In genomic region chr4:29074851-29075250, GRCm38 (mm10) we compare ENCODE assay signal across 23 mouse cellular contexts.
A peak's percentile ranks its signal among the peaks of the same experiment; 100 is the strongest.
DNase-seq lines count a peak whose midpoint lies in the region; ATAC-seq and TF ChIP-seq lines count a peak whose summit lies in the region.
"Had no signal": no experiment of that assay in that cellular context is flagged by ENCODE, and none has a peak within 500 bp of the region (broad histone marks: within the 10 kb centered on the region; RNA-seq: fewer than 3 reads in every experiment).

No protein-coding gene starts in this region.

- WGBS in forebrain, embryonic 14.5 days: 72% methylated on average over 3 of the region's 3 CpGs
- 87% methylated on average over 3 of the region's 3 CpGs for WGBS in forebrain, embryonic 10.5 days
- 40% methylated on average over 3 of the region's 3 CpGs for WGBS in kidney, postnatal 0 days
- 56% methylated on average over 3 of the region's 3 CpGs for WGBS in liver, embryonic 11.5 days

- no peak overlapping the region for H3K4me2 ChIP-seq in forebrain, embryonic 14.5 days (ENCODE audit: low read length)
- no peak overlapping the region for H3K4me2 ChIP-seq in kidney, postnatal 0 days (ENCODE audit: low read length)
- no peak overlapping the region for H3K4me2 ChIP-seq in liver, embryonic 11.5 days
- H3K4me2 ChIP-seq: embryonic facial prominence, embryonic 12.5 days; forebrain, embryonic 12.5 days; forebrain, embryonic 15.5 days had no signal

- H3K9me3 ChIP-seq in forebrain, embryonic 14.5 days (replicated peaks; ENCODE audit: control insufficient read depth, low read length): no peaks in the 10 kb centered on the region
- peaks cover 4% of the 10 kb centered on the region; the same call in 1 of the 2 replicates for H3K9me3 ChIP-seq in forebrain, embryonic 10.5 days
- no peaks in the 10 kb centered on the region for H3K9me3 ChIP-seq in kidney, postnatal 0 days (replicated peaks; ENCODE audit: low read length)
- no peaks in the 10 kb centered on the region for H3K9me3 ChIP-seq in liver, embryonic 11.5 days (ENCODE audit: control insufficient read depth, low read length)
- H3K9me3 ChIP-seq: embryonic facial prominence, embryonic 10.5 days; embryonic facial prominence, embryonic 12.5 days; forebrain, embryonic 12.5 days; forebrain, embryonic 15.5 days had no signal

- H3K27me3 ChIP-seq in forebrain, embryonic 14.5 days (replicated peaks; ENCODE audit: control insufficient read depth, insufficient read depth, low read length): no peaks in the 10 kb centered on the region
- H3K27me3 ChIP-seq in forebrain, embryonic 10.5 days (ENCODE audit: poor library complexity, severe bottlenecking): peaks cover 18% of the 10 kb centered on the region
- no peaks in the 10 kb centered on the region for H3K27me3 ChIP-seq in kidney, postnatal 0 days (ENCODE audit: insufficient read depth, low read length)
- no peaks in the 10 kb centered on the region for H3K27me3 ChIP-seq in liver, embryonic 11.5 days (replicated peaks; ENCODE audit: control insufficient read depth, insufficient read depth, low read length)
- H3K27me3 ChIP-seq: embryonic facial prominence, embryonic 12.5 days; forebrain, embryonic 15.5 days; Patski had no signal

- DNase-seq in forebrain, embryonic 14.5 days (ENCODE audit: low spot score): peak; percentile 10
- DNase-seq in forebrain, embryonic 10.5 days (ENCODE audit: extremely low spot score, low spot score): no peak
- DNase-seq in kidney, postnatal 0 days (ENCODE audit: low spot score): peak; percentile 30
- no peak for DNase-seq in kidney, adult 8-10 months
- peak; percentile 48 for DNase-seq in kidney, postnatal 14 days
- no peak for DNase-seq in kidney, adult 11 months
- DNase-seq in 416B (ENCODE audit: low read depth): peak; percentile 21
- no peak for DNase-seq in liver, embryonic 11.5 days (ENCODE audit: low spot score)
- DNase-seq: adrenal gland, adult 8-10 months; adrenal gland, postnatal 14 days; adrenal gland, postnatal 36 days; cerebellum, adult 11-12 months; cerebellum, adult 2 months; cerebellum, adult 9-10 months; cerebellum, postnatal 10 days; cerebellum, postnatal 25 days; forebrain, postnatal 0 days had no signal

- no peaks in the 10 kb centered on the region for H3K4me1 ChIP-seq in forebrain, embryonic 14.5 days (ENCODE audit: control insufficient read depth, insufficient read depth, low read length)
- H3K4me1 ChIP-seq in forebrain, embryonic 10.5 days: no peaks in the 10 kb centered on the region
- no peaks in the 10 kb centered on the region for H3K4me1 ChIP-seq in kidney, postnatal 0 days (replicated peaks; ENCODE audit: insufficient read depth, low read length)
- no peaks in the 10 kb centered on the region for H3K4me1 ChIP-seq in liver, embryonic 11.5 days (replicated peaks; ENCODE audit: control insufficient read depth, insufficient read depth, low read length)
- H3K4me1 ChIP-seq: embryonic facial prominence, embryonic 10.5 days; embryonic facial prominence, embryonic 12.5 days; forebrain, embryonic 12.5 days; forebrain, embryonic 15.5 days had no signal

- no peaks in the 10 kb centered on the region for H3K36me3 ChIP-seq in forebrain, embryonic 14.5 days (ENCODE audit: control insufficient read depth, insufficient read depth, low read length)
- no peaks in the 10 kb centered on the region for H3K36me3 ChIP-seq in forebrain, embryonic 10.5 days (replicated peaks)
- no peaks in the 10 kb centered on the region for H3K36me3 ChIP-seq in kidney, postnatal 0 days (ENCODE audit: insufficient read depth, low read length)
- no peaks in the 10 kb centered on the region for H3K36me3 ChIP-seq in liver, embryonic 11.5 days (ENCODE audit: control insufficient read depth, insufficient read depth, low read length)
- H3K36me3 ChIP-seq: embryonic facial prominence, embryonic 10.5 days; embryonic facial prominence, embryonic 12.5 days; forebrain, embryonic 12.5 days; forebrain, embryonic 15.5 days had no signal

- H3K9ac ChIP-seq in forebrain, embryonic 14.5 days (ENCODE audit: low read length): no peak overlapping the region
- no peak overlapping the region for H3K9ac ChIP-seq in kidney, postnatal 0 days (ENCODE audit: low read depth, low read length)
- no peak overlapping the region for H3K9ac ChIP-seq in liver, embryonic 11.5 days (ENCODE audit: low read depth, low read length)
- H3K9ac ChIP-seq: embryonic facial prominence, embryonic 12.5 days; forebrain, embryonic 12.5 days; forebrain, embryonic 15.5 days; forebrain, postnatal 0 days had no signal

- ATAC-seq in forebrain, embryonic 14.5 days: no peak
- ATAC-seq in kidney, postnatal 0 days (replicated peaks; ENCODE audit: low FRiP score, low read depth): no peak
- no peak for ATAC-seq in liver, embryonic 11.5 days (replicated peaks; ENCODE audit: low FRiP score)
- ATAC-seq: activated CD4-positive, CD25-positive, alpha-beta regulatory T cell, adult 4 months; forebrain, embryonic 15.5 days; forebrain, postnatal 0 days; Patski had no signal

- no peak overlapping the region for H3K27ac ChIP-seq in forebrain, embryonic 14.5 days (ENCODE audit: low read depth, low read length)
- H3K27ac ChIP-seq in forebrain, embryonic 10.5 days: no peak overlapping the region
- no peak overlapping the region for H3K27ac ChIP-seq in kidney, postnatal 0 days
- H3K27ac ChIP-seq in liver, embryonic 11.5 days (ENCODE audit: low read depth, low read length): no peak overlapping the region
- H3K27ac ChIP-seq: embryonic facial prominence, embryonic 10.5 days; embryonic facial prominence, embryonic 12.5 days; forebrain, embryonic 12.5 days; forebrain, embryonic 15.5 days had no signal

- TF ChIP-seq CTCF in kidney, postnatal 0 days (IDR thresholded peaks at IDR 0.05; ENCODE audit: low read depth): no peak

- no peak overlapping the region for H3K4me3 ChIP-seq in forebrain, embryonic 14.5 days (ENCODE audit: low read depth, low read length)
- no peak overlapping the region for H3K4me3 ChIP-seq in forebrain, embryonic 10.5 days
- no peak overlapping the region for H3K4me3 ChIP-seq in kidney, postnatal 0 days (replicated peaks; ENCODE audit: low read depth, low read length)
- H3K4me3 ChIP-seq in liver, embryonic 11.5 days (ENCODE audit: low read depth, low read length): no peak overlapping the region
- H3K4me3 ChIP-seq: embryonic facial prominence, embryonic 10.5 days; embryonic facial prominence, embryonic 12.5 days; forebrain, embryonic 12.5 days; forebrain, embryonic 15.5 days had no signal

Comparison
In these comparisons a context has a peak if more than half of its experiments do, and no peak if none do; other contexts are left out.
1. DNase-seq: peak in forebrain, embryonic 14.5 days (single experiment), kidney, postnatal 0 days (single experiment), kidney, postnatal 14 days (single experiment) and 416B (single experiment); none in forebrain, embryonic 10.5 days (single experiment), kidney, adult 8-10 months (0 of 2), kidney, adult 11 months (single experiment) and liver, embryonic 11.5 days (single experiment).